Mouse (Mus musculus) liver, embryonic 14.5 days (tissue): Measurements from ENCODE around the gene Strn3. TPM values are rescaled to one million over a fixed set of nuclear protein-coding genes. Genes with fewer than 3 reads are reported as not detected.

Experiments
- ATAC-seq: fragments of 200-750 bp; cut with Nextera tagmentation; 2 replicates; pipeline ENCODE4 v1.8.0; 2017; ENCODE audit warnings: moderate number of reproducible peaks, mild to moderate bottlenecking, moderate library complexity; ENCODE audit not compliant: insufficient read depth
- DNase-seq, 3 experiments: peaks; one replicate each; pipeline ENCODE4 v3.0.0-alpha.2; 2012 to 2013; ENCODE audit warnings: low read depth in 3 of 3, low spot score in 3 of 3
- H3K27ac ChIP-seq: fragments of 300-500 bp; sonication (generic); 2 replicates; pipeline ENCODE4 v1.5.1; 2014; ENCODE audit warnings: moderate library complexity, mild to moderate bottlenecking, control low read depth, inconsistent platforms
- H3K27me3 ChIP-seq: fragments of 300-500 bp; sonication (generic); 2 replicates; pipeline ENCODE4 v1.6.1; 2014; ENCODE audit warnings: mild to moderate bottlenecking, low read length, moderate library complexity; ENCODE audit not compliant: control insufficient read depth, insufficient read depth
- H3K36me3 ChIP-seq: fragments of 300-500 bp; sonication (generic); replicated peaks from 2 replicates; pipeline ENCODE4 v1.6.1; 2014; ENCODE audit warnings: low read depth; ENCODE audit not compliant: control insufficient read depth, insufficient read depth
- H3K4me1 ChIP-seq, 2 experiments: fragments of 200-500 bp in 1 of 2; fragments of 300-500 bp in 1 of 2; sonication (generic) in 1 of 2; replicated peaks; 2 replicates each; pipeline ENCODE4 v1.6.1; 2012 to 2014; ENCODE audit warnings: antibody characterized with exemption in 1 of 2, inconsistent platforms in 1 of 2, low read length in 1 of 2; ENCODE audit not compliant: control insufficient read depth in 2 of 2, insufficient read depth in 2 of 2
- H3K4me2 ChIP-seq: fragments of 300-500 bp; sonication (generic); 2 replicates; pipeline ENCODE4 v1.6.1; 2014; ENCODE audit warnings: low read depth, mild to moderate bottlenecking, control low read depth, moderate library complexity
- H3K4me3 ChIP-seq, 2 experiments: fragments of 200-500 bp in 1 of 2; fragments of 300-500 bp in 1 of 2; sonication (generic) in 1 of 2; 2 replicates each; pipeline ENCODE4 v1.5.1; 2012 to 2014; ENCODE audit warnings: low read depth in 2 of 2, low read length in 2 of 2, mild to moderate bottlenecking in 2 of 2, control low read depth in 1 of 2, inconsistent platforms in 1 of 2, moderate library complexity in 1 of 2; ENCODE audit not compliant: insufficient read depth in 1 of 2
- H3K9ac ChIP-seq: fragments of 300-500 bp; sonication (generic); replicated peaks from 2 replicates; pipeline ENCODE4 v1.6.1; 2014; ENCODE audit warnings: mild to moderate bottlenecking, control low read depth, moderate library complexity
- H3K9me3 ChIP-seq: fragments of 300-500 bp; sonication (generic); 2 replicates; pipeline ENCODE4 v1.6.1; 2016; ENCODE audit warnings: low read length, mixed read lengths; ENCODE audit not compliant: control insufficient read depth
- CTCF ChIP-seq: IDR thresholded peaks from 2 replicates; pipeline ENCODE4 v1.5.1; 2016; ENCODE audit warnings: antibody characterized with exemption, low read depth, control low read depth
- EP300 ChIP-seq: IDR thresholded peaks from 2 replicates; pipeline ENCODE4 v1.6.1; 2016; ENCODE audit warnings: antibody characterized with exemption, low read depth
- WGBS: fragments of 180-500 bp; shearing (Covaris S2); extraction: QIAGEN DNeasy Blood & Tissue Kit; methylation state at CpG from one replicate; pipeline ENCODE4 v1.1.7; 2014; ENCODE audit not compliant: insufficient replicate concordance; 5-methylcytosine and 5-hydroxymethylcytosine counted together
- polyA plus RNA-seq, 2 experiments: library from polyadenylated mRNA; depleted of rRNA in 1 of 2; stranded (reverse) in 1 of 2; unstranded in 1 of 2; fragments of >200 nt; fragmentation: Nextera tagmentation in 1 of 2; extraction: Ambion mirVana in 1 of 2; gene quantifications; 2 replicates each; pipeline versions ENCODE4 v1.2.1 to v1.2.3; 2012 to 2014

Gene Strn3
- polyA plus RNA-seq, 2 experiments = 14.2 to 14.9 TPM

- H3K9ac ChIP-seq = no peak overlapping the region
- no peak overlapping the region for H3K4me2 ChIP-seq
- H3K36me3 ChIP-seq = no peaks in the 10 kb centered on the region
- TF ChIP-seq CTCF (no peak), EP300 (no peak)
- H3K27ac ChIP-seq = no peak overlapping the region
- H3K4me1 ChIP-seq = peaks cover 0 to 11% of the 10 kb centered on the region in 2 experiments; a peak in 3 of 4 replicates
- WGBS = 38% methylated on average over 5 of the region's 5 CpGs
- DNase-seq = no peak
- ATAC-seq = no peak
- H3K4me3 ChIP-seq = no peak overlapping the region
- H3K9me3 ChIP-seq = no peaks in the 10 kb centered on the region
- H3K27me3 ChIP-seq = no peaks in the 10 kb centered on the region
Observed at GRCm38 (mm10) chr12:51710154-51710553, 18.5 kb upstream of the Strn3 start.

GRCm38 (mm10) chr12:51709741-51710140, 18.0 kb upstream of the Strn3 start:
- DNase-seq (no peak), ATAC-seq (no peak)
- Histone ChIP-seq H3K4me3 (no peak overlapping the region), H3K4me1 (peaks cover 0 to 11% of the 10 kb centered on the region in 2 experiments; a peak in 3 of 4 replicates), H3K36me3 (no peaks in the 10 kb centered on the region), H3K9me3 (no peaks in the 10 kb centered on the region), H3K9ac (no peak overlapping the region), H3K27me3 (no peaks in the 10 kb centered on the region), H3K4me2 (no peak overlapping the region), H3K27ac (no peak overlapping the region)
- WGBS = 78% methylated on average over 3 of the region's 3 CpGs
- TF ChIP-seq CTCF (no peak), EP300 (no peak)

DNA sequence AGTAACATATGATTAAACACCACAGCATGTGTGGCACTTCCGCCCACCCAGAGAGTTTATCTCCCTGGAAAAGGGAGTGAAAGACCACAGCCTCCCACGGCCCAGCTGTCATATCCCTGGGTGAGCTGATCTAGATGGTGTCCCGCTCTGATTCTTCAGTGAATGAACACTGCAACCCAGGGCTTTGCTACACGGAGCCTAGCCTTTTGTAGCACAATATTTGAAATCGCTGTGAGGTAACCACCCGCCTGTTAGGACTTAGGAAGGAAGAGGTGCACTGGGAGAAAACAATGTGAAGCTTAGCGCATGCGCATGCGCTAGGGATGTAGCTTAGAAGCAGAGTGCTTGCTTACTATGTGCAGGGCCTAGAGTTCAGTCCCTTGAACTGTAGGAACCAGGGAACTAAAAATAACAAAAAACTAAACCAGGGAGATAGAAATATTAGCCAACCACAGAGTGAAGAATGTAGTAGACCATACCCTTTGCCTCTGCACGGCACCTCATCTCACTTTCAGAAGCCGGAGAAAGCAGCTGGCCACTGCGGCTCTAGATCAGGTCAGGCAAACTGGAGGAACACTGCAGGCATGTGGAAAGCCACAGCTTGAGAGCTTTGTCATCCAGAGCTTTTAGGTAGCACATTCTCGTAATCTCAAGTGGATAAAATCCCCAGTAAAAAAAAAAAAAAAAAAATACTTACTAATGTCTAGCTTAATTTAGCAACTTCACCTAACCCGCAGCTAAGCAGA, 17.4 kb upstream of the Strn3 start:
- Histone ChIP-seq H3K4me1 (peaks cover 0 to 13% of the 10 kb centered on the region in 2 experiments; a peak in 3 of 4 replicates), H3K4me2 (no peak overlapping the region), H3K27ac (no peak overlapping the region), H3K36me3 (no peaks in the 10 kb centered on the region), H3K9ac (no peak overlapping the region), H3K27me3 (no peaks in the 10 kb centered on the region), H3K4me3 (no peak overlapping the region), H3K9me3 (no peaks in the 10 kb centered on the region)
- no peak for ATAC-seq
- no peak for DNase-seq
- no peak for TF ChIP-seq CTCF
- no peak for TF ChIP-seq EP300
- WGBS = 64% methylated on average over 14 of the region's 14 CpGs

GRCm38 (mm10) chr12:51706673-51707235, 15.1 kb upstream of the Strn3 start:
- peaks cover 2% of the 10 kb centered on the region for H3K9me3 ChIP-seq
- no peaks in the 10 kb centered on the region for H3K27me3 ChIP-seq
- H3K4me1 ChIP-seq = peaks cover 0 to 16% of the 10 kb centered on the region in 2 experiments; a peak in 3 of 4 replicates
- no peak for DNase-seq
- 75% methylated on average over 5 of the region's 5 CpGs for WGBS
- TF ChIP-seq CTCF = 0 out of 2 replicates have a peak, but pooled peaks have one; percentile 24
- no peak for TF ChIP-seq EP300
- H3K4me2 ChIP-seq = no peak overlapping the region
- no peak overlapping the region for H3K4me3 ChIP-seq
- H3K36me3 ChIP-seq = no peaks in the 10 kb centered on the region
- no peak for ATAC-seq
- no peak overlapping the region for H3K27ac ChIP-seq
- H3K9ac ChIP-seq = no peak overlapping the region

- WGBS = 43% methylated on average over 12 of the region's 12 CpGs
- no peaks in the 10 kb centered on the region for H3K36me3 ChIP-seq
- no peak for DNase-seq
- H3K4me1 ChIP-seq = peaks cover 1 to 17% of the 10 kb centered on the region in 2 experiments; a peak in 3 of 4 replicates
- H3K27ac ChIP-seq = no peak overlapping the region
- peaks cover 3% of the 10 kb centered on the region for H3K9me3 ChIP-seq
- no peaks in the 10 kb centered on the region for H3K27me3 ChIP-seq
- no peak for TF ChIP-seq EP300
- TF ChIP-seq CTCF = no peak
- no peak overlapping the region for H3K4me3 ChIP-seq
- no peak for ATAC-seq
- no peak overlapping the region for H3K4me2 ChIP-seq
- no peak overlapping the region for H3K9ac ChIP-seq
Observed at GRCm38 (mm10) chr12:51705778-51706177, 14.1 kb upstream of the Strn3 start.
